Mouse (Mus musculus) brain, embryonic 14.5 days (tissue): ENCODE measurements around the gene Ensa. TPM values are rescaled to one million over a fixed set of nuclear protein-coding genes. Genes with fewer than 3 reads are reported as not detected.

Source experiments
- DNase-seq: peaks from one replicate; pipeline ENCODE4 v3.0.0-alpha.2; 2011; ENCODE audit warnings: low read depth
- CTCF ChIP-seq: fragments of 200-500 bp; IDR thresholded peaks from 2 replicates; pipeline ENCODE4 v1.5.1; 2012; ENCODE audit warnings: inconsistent platforms, mild to moderate bottlenecking, moderate library complexity, borderline replicate concordance; ENCODE audit not compliant: insufficient read depth, insufficient read length; ENCODE audit errors: extremely low read depth
- POLR2A ChIP-seq: fragments of 200-500 bp; IDR thresholded peaks from 2 replicates; pipeline ENCODE4 v1.6.1; 2012; ENCODE audit warnings: mild to moderate bottlenecking, inconsistent platforms, borderline replicate concordance; ENCODE audit not compliant: poor library complexity, insufficient read depth, insufficient read length, severe bottlenecking; ENCODE audit errors: extremely low read depth
- polyA plus RNA-seq: library from polyadenylated mRNA; depleted of rRNA; stranded (reverse); fragments of >200 nt; gene quantifications from 2 replicates; pipeline ENCODE4 v1.2.3, GENCODE M21; 2012; rRNA removed

Gene Ensa
- polyA plus RNA-seq, 1 experiment: 51.6 TPM

GRCm38 (mm10) chr3:95680673-95681072 is 55.9 kb downstream of the Ensa start:
- TF ChIP-seq POLR2A (no peak), CTCF (no peak)
- DNase-seq: no peak

GRCm38 (mm10) chr3:95681365-95681764 is 56.6 kb downstream of the Ensa start:
- TF ChIP-seq POLR2A (no peak), CTCF (no peak)
- no peak for DNase-seq

Other genes starting within 250 kb of the Ensa start
- not detected in 2 replicates for gene 4930558C23Rik, start 222.2 kb upstream of the Ensa start, polyA plus RNA-seq
- gene Arnt, start 190.6 kb upstream of the Ensa start, polyA plus RNA-seq: 31.6 and 36.6 TPM in 2 replicates
- gene Ctsk, start 125.7 kb upstream of the Ensa start, polyA plus RNA-seq: 7.2 and 10.6 TPM in 2 replicates
- 5.0 and 7.3 TPM in 2 replicates for gene Ctss, start 98.2 kb upstream of the Ensa start, polyA plus RNA-seq
- not detected in 2 replicates for gene Hormad1, start 65.3 kb upstream of the Ensa start, polyA plus RNA-seq
- gene Golph3l, start 36.1 kb upstream of the Ensa start, polyA plus RNA-seq: 22.5 and 23.2 TPM in 2 replicates
- gene Mcl1, start 33.8 kb downstream of the Ensa start, polyA plus RNA-seq: 72.3 and 74.3 TPM in 2 replicates
- 0.20 and 0.41 TPM in 2 replicates for gene Adamtsl4, start 62.9 kb downstream of the Ensa start, polyA plus RNA-seq
- gene Ecm1, start 114.6 kb downstream of the Ensa start, polyA plus RNA-seq: 20.2 and 21.2 TPM in 2 replicates
- gene Tars2, start 135.2 kb downstream of the Ensa start, polyA plus RNA-seq: 39.1 and 42.2 TPM in 2 replicates
- 22.8 and 31.4 TPM in 2 replicates for gene Rprd2, start 193.9 kb downstream of the Ensa start, polyA plus RNA-seq
- 35.6 and 37.4 TPM in 2 replicates for gene Prpf3, start 230.9 kb downstream of the Ensa start, polyA plus RNA-seq
- gene Mrps21, start 246.5 kb downstream of the Ensa start, polyA plus RNA-seq: 148 and 152 TPM in 2 replicates